Mouse (Mus musculus) granulocyte monocyte progenitor cell, adult 5-6 weeks (primary cell): ENCODE data around the gene Chst3. TPM values are rescaled to one million over a fixed set of nuclear protein-coding genes. Genes with fewer than 3 reads are reported as not detected.
"Not testable (repeated sequence)": the region's sequence is repeated elsewhere in the genome, so short reads cannot be mapped to it uniquely, and the experiment has no call there.

Experiments
- ATAC-seq: replicated peaks from 2 replicates; pipeline ENCODE4 v1.8.0; 2016; ENCODE audit warnings: mild to moderate bottlenecking, moderate TSS enrichment, inconsistent platforms; ENCODE audit not compliant: poor library complexity, severe bottlenecking
- total RNA-seq, 2 experiments: library from RNA; stranded (forward) in 1 of 2; stranded (reverse) in 1 of 2; fragments of 200-712, 200-1000 nt in 1 of 2; fragments of >200 nt in 1 of 2; fragmentation: Nextera tagmentation in 1 of 2; gene quantifications; 2 replicates each; pipeline ENCODE4 v1.2.3; 2014 to 2017

Chst3 gene
- total RNA-seq (2014; fragmentation: Nextera tagmentation): not detected in 2 replicates
- total RNA-seq (2017): not detected in 2 replicates

DNA sequence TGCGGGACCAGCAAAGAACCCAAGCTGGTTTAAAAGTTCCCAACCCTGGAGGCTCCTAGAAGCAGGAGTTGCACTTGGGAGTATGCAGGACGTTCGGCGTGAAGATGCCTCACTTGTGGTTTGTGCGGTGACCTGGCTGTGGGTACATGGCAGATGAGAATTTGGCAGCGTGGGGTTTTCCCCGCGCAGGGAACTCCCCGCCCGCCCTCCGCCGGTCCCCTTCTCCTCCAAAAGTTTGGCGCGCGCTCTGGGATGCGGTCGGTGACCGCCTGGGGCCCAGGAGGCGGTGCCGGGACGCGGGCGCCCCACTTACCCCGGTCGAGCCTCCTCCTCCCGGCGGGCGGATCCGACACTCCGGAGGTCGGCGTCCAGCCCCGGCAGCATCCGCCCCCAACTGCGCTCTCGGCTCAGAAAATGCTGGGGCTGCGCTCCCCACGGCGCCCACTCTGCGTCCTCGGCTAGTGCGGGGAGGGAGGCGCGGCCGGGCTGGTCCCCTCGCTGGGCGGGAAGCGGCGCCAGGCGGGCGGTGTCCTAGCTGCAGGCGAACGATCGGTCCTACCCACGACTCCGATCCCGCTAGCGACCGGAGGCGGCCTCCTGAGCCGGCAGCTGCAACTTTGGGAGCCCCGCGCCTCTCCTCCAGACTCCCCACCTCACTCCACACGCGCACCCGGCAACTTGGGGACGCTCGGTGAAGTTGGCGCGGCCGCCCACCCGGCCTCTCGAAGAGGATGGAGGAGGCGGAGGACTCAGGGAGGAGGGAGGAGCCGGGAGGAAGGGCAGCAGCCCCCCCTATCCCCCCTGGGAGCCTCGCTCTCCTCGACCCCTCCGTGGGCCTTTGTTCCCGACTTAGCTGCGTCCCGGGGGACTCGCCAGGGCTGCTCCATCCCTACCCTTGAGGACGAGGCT, at the start of gene Chst3:
Gene Chst3, minus strand, starts transcription at position 670 of the 909 bp plus-strand sequence.
- ATAC-seq: peak; percentile 56

DNA sequence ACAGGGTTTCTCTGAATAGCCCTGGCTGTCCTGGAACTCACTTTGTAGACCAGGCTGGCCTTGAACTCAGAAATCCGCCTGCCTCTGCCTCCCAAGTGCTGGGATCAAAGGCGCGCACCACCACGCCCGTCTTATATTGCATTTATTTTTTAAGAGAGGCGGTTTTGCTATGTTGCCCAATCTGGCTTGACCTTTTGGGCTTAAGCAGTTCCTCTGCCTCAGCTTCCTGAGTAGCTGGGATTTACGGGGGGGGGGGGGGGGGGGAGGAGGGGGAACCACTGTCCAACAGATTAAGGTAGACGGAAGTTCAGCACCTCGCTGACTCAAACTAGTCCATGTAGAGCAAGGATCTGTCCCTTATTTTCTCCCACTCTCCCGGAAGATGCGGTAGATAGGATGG, 49.7 kb upstream of the Chst3 start:
- ATAC-seq: peak; percentile 33; the same call in 1 of the 2 replicates

DNA sequence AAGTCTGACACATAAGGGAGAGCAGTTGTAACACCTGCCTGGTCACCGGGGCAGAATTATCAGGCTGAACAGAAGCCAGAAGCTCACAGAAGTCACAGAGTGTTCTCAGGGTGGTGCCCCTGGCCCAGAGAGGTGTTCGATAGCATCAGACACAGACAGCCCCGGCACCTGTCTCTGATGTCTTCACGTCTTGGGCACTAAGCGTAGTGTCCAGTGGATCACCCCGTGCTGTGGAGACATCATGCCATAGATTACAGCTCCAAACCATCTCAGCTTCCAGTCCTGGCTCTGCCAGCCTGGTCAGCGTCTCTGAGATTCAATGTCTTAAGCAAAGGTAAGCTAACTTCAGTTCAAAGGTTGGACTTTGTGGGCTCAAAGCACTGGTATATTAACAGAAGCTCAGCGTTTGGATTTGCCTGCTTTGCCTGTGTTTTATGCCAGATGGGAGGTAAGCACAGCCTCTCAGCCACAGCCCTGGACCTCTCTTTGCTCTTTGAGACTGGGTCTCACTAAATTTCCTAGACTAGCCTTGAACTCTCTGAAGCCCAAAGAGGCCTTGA, 47.9 kb upstream of the Chst3 start:
- no peak for ATAC-seq

DNA sequence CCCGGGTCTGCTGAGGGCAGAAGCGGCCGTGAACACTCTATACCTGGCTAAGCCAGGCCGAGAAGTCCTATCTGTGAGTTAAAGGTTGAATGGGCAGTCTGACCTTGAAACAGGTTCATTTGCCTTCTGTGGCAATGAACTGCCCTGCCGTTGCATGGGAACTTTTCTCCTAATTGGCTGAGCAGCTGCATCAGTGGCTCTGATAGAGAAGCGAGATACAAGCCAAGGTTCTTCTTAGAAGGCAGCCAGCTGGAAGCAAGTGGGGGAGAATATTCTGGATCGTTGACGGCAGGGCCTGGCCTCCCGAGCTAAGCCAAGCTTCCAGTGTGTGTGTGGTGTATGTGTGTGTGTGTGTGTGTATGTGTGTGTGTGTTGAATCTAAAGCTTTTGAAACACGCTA, 46.2 kb upstream of the Chst3 start:
- ATAC-seq: no peak

DNA sequence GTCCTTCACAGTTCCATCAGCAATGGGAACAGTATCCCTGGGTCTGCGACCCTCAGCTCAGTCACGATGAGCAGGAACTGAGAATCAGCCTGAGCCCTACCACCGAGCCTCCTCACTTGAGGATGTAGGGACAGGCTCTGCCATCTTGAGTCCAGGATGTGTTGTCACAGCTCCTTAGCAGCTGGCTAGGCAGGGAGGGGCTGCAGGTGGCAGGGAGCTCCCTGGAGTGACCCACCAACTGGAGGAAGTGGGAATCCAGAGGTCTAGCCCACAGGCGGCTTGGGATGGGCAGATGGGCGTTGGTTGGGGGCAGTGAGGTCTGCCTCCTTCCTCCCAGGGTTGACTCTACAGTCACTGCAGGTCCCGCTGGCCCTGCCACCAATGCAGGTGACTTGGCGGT, 44.3 kb upstream of the Chst3 start:
- peak; percentile 72 for ATAC-seq

DNA sequence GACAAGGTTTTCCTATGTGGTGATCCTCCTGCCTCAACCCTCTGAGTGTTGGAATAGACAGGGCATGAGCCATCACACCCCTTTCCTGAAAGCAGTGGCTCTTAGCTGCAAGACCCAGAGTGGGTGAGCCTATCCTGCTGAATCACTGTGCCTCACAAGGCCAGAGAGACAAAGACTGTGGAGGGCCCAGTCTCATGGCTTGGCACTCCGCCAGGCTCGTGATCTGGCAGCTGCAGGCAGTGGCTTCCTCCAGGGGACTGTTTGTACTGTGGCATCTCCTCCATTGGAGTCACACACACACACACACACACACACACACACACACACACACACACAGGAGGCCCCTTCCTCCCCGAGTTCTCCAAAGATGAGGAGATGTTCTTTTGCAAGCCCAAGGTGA, 43.3 kb upstream of the Chst3 start:
- peak; percentile 52 for ATAC-seq

DNA sequence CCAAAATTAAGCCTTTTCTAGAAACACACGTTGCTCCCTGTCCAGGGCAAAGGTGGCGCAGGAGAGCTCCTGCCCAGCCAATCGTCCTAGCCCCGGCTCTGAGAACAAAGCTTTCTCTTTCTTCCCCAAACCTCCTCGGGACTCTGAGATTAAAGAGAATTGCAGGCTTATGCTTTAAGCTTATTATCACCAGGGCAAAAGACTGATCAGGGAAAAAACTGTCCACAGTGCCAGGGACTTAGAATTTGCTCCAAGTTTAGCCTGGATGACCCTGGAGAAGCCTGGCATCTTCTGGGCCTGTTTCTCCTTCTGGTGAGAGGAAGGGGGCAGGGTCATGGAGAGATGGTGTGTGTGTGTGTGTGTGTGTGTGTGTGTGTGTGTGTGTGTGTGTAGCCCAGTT, 42.5 kb upstream of the Chst3 start:
- ATAC-seq: no peak

DNA sequence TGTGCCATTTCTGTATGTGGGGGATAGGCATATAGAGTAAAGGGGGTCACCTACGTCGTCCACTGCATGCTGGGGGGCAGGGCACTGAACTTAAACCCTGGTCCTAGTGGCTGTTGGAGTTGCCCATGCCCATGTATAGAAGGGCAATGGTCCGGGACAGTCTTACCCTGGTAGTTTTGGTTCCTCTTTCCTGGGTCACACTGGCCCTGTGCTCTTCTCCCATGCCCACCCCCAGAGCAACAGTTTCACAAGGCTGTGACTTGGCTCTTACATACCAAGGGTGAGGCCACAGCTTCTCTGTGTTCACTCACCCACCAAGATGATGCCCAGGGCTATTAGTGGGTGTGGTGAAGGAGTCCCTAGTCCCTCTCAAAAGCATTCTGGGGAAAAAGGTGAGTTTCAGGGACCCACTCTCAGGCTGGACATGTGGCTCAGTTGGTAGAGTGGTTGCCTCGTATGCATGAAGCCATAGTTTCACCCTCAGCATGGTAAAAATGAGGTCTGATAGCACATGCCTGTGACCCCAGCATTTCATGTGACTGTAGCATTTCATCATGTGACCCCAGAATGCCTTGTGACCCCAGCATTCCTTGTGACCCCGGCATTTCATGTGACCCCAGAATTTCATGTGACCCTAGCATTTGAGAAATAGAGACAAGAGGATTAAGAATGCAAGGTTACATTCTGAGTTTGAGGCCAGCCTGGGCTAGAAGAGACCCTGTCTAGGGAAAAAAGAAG, 41.7 kb upstream of the Chst3 start:
- peak; percentile 75 for ATAC-seq

DNA sequence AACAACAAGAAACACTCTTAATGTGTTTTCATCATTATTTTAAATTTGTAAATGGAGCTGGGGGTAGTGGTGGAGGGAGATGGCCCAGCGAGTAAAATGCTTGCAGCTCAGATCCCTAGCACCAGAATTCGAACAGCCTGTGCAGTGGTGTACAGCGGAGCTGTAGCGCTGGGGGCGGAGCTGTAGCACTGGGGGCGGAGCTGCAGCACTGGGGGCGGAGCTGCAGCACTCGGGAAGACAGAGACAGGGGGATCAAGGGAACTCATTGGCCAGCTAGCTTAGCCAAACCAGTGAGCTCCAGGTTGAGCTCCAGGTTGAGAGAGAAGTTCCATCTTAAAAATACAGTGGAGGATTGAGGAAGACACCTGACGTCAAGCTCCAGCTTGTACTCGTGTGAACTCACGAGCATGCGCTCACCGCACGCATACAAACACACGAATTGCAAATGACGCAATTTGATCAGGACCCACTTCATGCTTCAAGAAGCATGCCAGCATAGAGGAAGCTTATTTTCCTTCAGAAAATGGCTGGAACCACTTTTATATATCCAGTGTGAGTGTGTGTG, 38.3 kb upstream of the Chst3 start:
- ATAC-seq: no peak

DNA sequence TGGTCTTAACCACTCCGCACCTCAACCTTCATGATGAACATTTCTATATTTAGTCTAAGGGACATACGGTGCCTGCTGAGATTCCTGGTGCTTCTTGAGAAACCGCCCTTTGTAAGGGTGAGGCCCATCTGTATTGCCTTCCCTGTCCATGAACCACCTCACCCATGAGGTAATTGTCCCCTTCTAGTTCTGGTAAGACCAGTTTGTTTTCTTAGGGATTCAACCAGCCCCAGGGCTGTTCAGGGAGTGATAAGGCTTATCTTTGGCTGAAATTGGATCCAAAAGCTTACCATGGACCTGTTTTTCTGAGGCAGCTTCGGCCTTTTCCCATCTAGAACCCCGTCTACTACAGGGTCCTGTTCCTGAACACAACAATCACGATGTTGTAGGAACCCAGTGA, 37.0 kb upstream of the Chst3 start:
- no peak for ATAC-seq

DNA sequence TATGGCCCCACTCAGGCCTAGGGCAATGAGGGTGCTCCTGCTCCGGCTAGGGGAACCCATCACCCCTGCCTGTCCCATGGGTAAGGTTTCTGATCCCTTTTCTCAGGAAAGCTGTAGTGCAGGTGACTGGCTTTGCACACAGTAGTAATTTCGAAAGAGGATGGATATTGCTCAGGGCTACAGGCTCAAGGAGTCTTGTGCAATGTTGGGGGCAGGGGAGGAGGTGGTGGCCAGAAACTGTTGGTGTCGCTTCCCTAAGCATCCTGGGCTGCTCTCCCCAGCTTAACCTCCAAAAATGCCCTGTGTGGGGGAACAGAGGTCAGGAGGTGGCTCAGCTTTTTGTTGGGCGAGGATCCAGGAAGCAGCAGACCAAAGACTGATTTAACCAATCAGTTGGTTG, 33.5 kb upstream of the Chst3 start:
- peak; percentile 94 for ATAC-seq

DNA sequence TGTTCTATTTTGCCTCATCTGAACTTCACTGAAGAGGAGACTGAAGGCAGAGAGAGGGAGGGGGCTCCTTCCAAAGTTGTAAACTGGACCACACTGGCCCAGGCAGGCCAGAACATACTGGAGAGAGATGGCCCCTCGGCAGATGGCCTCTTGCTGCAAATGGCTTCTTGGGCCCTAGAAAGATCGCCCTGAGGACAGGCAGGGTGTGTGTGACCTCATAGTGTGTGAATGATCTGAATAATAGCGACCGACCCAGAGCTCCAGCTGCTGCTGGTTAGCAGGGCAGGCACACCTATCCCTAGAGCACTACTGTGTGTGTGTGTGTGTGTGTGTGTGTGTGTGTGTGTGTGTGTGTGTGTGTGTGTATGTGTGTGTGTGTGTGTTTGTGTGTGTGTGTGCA, 33.1 kb upstream of the Chst3 start:
- ATAC-seq: no peak

DNA sequence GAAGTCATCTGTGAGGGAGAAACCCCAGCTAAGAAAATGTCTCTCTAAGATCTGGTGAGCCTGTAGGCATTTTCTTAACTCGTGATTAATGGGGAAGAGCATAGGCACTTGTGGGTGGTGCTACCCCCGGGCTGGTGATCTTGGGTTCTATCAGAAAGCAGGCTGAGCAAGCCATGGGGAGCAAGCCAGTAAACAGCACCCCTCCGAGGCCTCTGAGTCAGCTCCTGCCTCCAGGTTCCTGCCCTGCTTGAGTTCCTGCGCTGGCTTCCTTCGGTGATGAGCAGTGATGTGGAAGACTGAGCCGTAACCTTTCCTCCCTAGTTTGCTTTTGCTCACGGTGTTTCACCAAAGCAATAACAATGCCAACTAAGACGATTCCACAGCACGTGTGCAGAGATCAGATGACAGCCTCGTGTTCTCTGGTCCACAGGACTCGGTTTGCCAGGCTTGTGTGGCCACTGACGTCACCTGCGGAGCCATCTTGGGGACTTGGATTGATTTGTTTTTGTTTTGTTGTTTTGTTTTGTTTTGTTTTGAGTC, 31.4 kb upstream of the Chst3 start:
- ATAC-seq: no peak

DNA sequence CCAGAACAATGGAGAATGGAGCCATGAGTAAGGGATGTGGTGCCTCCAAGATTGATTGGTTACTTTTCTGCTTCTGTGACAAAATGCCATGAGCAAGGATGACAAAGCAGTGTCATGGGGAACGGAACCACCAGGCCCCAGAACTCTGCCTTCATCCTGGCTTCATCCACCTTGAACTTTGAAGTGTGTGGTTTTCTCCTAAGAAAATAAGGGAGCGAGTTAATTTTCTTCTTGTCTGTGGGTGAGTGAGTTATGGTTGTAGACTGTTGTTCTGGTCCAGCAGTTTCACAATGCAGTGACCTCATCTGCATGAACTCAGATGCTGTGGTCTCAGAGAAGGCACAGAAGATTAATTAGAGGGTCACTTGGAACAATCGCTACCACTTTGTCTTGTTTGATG, 29.3 kb upstream of the Chst3 start:
- not testable (repeated sequence) for ATAC-seq

DNA sequence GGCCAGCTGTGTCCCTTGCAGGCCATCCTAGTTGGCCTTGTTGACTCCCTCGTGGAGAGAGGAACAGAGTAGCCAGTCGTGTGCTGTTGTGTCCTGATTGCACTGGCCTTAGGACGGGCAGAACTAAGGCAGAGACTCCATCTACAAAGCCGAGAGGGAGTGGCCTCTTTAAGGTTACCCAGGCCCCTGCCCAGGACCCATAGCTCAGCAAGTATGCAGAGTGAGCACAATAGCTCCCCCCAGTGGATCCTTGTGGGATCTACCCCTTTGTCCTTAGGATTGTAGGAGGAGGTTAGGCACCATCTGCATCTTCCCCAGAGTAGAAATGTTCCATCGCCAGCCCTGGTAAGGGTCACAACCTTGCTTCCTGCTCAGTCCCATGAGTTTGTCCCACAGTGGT, 27.5 kb upstream of the Chst3 start:
- ATAC-seq: peak; percentile 71

DNA sequence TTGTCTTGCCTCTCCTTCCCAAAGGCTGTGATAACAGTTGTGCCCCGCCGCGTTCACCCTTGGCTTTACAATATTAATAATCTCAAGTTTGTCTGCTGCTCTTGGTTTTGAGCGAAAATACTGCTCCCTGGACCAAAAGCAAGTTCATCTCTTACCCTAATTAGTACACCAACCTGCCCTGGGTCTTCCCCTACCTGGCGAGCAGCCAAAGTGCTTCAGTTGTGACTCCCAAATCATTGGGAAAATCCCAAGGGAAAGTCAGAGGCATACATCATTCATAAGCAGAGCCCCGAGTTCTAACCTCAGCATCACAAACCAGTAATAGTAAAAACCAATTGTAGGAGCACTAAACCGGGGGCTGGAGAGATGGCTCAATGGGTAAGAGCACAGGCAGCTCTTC, 26.6 kb upstream of the Chst3 start:
- ATAC-seq: no peak

DNA sequence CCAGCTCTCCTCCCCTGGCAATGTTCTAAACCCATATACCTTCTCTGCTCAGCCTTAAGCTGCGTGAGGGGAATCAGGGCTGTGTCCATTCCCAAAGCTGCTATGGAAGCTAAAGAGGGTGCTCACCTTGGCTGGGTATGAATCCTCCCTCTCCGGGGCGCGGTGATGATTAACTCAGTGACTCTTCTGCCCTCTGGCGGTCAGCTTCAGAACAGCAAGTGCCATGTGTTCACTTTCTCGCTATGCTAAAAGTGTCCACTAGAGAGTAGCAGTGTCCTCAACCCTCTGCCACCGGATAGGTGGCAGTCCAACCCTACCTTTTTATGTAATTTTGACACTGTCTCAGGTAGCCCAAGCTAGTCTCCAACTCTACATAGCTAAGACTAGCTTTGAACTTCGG, 26.0 kb upstream of the Chst3 start:
- ATAC-seq: peak; percentile 92

DNA sequence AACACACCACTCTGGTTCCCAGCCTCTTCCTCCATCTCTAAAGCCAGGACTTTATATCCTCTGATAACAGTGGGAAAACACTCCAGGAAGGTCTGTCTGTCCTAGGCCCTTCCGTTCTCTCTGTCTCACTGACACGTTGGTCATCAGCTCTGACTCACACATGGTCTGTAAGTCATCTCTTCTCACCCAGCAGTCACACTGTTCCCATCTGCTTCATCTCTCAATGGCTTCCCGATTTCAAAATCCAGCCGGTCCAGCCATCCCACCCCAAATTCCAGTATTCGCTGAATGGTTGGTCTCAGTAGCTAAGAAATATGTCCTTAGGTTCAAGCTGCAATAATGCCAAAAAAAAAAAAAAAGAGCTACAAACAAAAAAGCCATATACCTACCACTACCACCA, 24.9 kb upstream of the Chst3 start:
- no peak for ATAC-seq

DNA sequence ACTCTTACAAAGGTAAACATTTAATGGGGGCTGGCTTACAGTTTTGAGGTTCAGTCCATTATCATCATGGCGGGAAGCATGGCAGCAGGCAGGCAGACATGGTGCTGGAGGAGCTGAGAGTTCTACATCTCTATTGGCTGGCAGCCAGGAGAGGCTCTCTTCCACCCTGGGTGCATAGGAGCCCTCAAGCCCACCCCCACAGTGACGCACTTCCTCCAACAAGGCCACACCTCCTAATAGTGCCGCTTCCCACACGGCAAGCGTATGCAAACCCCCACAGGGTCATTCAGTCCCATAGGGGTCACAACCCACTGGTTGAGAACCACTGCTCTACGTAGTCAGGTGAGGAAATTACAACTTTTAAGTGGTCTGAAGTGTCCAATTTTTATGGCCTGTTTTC, 21.4 kb upstream of the Chst3 start:
- ATAC-seq: no peak

DNA sequence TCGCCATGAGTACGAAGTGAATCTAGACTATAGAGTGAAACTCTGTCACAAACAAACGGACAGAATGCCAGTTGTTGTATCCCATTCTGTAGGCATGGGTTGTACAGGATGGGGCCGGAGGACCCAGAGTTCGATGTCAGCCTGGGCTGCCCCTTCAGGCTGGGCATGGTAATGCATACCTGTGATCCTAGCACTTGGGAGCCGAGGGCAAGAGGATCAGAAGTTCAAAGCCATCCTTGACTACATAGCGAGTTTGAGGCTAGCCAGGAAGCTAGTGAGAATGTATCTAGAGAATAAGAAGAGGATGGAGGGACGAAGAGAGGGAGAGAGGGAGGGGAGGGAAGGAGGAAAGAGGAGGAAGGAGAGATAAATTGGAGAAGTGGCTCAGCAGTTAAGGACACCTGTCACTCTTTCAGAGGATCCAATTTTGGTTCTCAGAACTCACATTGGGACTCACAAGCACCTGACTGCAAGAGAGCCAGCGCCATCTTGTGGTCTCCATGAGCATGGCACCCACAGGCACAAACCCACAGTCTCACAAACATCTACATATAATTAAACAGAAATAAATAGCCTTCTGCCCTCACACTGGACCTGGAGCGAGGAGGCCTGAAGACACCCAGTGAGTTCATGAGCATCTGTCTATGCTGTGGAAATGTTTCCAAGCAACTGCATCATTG, 18.6 kb upstream of the Chst3 start:
- no peak for ATAC-seq
